Mouse (Mus musculus): ENCODE data around the gene Atp2a3. TPM values are rescaled to one million over a fixed set of nuclear protein-coding genes. Genes with fewer than 3 reads are reported as not detected.

Atp2a3 gene
- polyA plus RNA-seq, 1 experiment from 2014 or later: 16.7 TPM

DNA sequence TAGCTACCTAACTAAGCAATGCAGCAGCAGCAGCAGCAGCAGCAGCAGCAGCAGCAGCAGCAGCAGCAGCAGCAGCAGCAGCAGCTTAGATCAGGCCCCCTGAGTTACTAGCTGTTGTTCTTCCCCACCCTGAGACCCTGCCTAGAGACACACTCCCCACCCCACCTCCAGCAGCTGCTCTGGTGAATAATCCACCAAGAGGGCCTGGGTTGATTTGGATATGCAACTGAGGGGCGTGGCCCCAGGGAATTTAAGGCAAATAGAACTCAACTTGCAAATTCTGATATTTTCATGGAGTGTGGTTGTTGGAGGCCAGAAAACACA, 7.9 kb upstream of the Atp2a3 start:
- no peak for TF ChIP-seq CTCF (IDR thresholded peaks at IDR 0.05; ENCODE audit: low read depth)
- no peak overlapping the region for H3K4me2 ChIP-seq (replicated peaks; ENCODE audit: low read depth)
- no peaks in the 10 kb centered on the region for H3K9me3 ChIP-seq (ENCODE audit: control insufficient read depth)
- no peaks in the 10 kb centered on the region for H3K27me3 ChIP-seq (replicated peaks; ENCODE audit: control insufficient read depth, insufficient read depth, low read length)
- 60% methylated on average over 1 of the region's 1 CpGs for WGBS
- no peak overlapping the region; the same call in 1 of the 2 replicates for H3K27ac ChIP-seq (ENCODE audit: low read depth, low read length)
- 0 out of 2 replicates have a peak, but pooled peaks cover 3% of the 10 kb centered on the region for H3K4me1 ChIP-seq (replicated peaks; ENCODE audit: control insufficient read depth, insufficient read depth, low read length)
- H3K36me3 ChIP-seq (ENCODE audit: control insufficient read depth, insufficient read depth): no peaks in the 10 kb centered on the region
- H3K9ac ChIP-seq (ENCODE audit: low read depth, low read length): no peak overlapping the region
- no peak for ATAC-seq
- H3K4me3 ChIP-seq (ENCODE audit: low read depth, low read length): no peak overlapping the region

DNA sequence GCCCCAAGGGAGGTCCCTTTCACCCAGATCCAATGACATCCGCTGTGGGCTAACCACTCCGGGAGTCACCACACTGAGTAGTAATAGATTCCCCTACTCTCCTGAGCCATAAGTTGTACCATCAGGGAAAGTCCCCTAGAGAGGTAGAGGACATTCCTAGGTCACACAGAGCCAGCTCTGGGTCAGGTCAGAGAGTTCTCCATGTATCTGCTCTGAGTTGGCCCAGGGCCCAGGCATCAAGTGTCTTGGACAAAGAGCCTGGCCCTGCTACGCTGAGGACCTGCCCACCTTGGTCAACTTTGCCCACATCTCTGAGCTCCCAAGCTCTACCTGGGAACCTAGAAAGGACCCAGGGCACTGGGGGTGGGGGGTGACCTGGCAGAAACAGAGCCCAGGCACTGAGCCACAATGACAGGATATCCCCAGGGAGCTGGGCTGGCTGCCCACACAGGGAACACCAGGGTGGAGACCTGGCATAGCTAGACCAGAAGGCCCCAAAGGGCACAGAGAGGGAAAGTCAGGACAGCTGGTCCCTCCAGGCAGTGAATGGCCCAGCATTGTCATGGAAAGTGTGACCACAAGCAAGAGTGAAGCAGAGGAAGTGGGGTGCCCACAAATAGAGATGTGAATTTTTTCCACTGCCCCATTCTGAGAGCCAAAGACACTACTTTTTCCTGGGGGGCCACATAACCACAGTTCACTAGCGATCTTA, 7.4 kb upstream of the Atp2a3 start:
- H3K4me2 ChIP-seq (replicated peaks; ENCODE audit: low read depth): no peak overlapping the region
- 90% methylated on average over 4 of the region's 4 CpGs for WGBS
- TF ChIP-seq CTCF (IDR thresholded peaks at IDR 0.05; ENCODE audit: low read depth): no peak
- ATAC-seq: no peak
- H3K36me3 ChIP-seq (ENCODE audit: control insufficient read depth, insufficient read depth): no peaks in the 10 kb centered on the region
- H3K4me3 ChIP-seq (ENCODE audit: low read depth, low read length): no peak overlapping the region
- 0 out of 2 replicates have a peak, but pooled peaks cover 3% of the 10 kb centered on the region for H3K4me1 ChIP-seq (replicated peaks; ENCODE audit: control insufficient read depth, insufficient read depth, low read length)
- no peak overlapping the region for H3K27ac ChIP-seq (ENCODE audit: low read depth, low read length)
- H3K27me3 ChIP-seq (replicated peaks; ENCODE audit: control insufficient read depth, insufficient read depth, low read length): no peaks in the 10 kb centered on the region
- no peaks in the 10 kb centered on the region for H3K9me3 ChIP-seq (ENCODE audit: control insufficient read depth)
- no peak overlapping the region for H3K9ac ChIP-seq (ENCODE audit: low read depth, low read length)

DNA sequence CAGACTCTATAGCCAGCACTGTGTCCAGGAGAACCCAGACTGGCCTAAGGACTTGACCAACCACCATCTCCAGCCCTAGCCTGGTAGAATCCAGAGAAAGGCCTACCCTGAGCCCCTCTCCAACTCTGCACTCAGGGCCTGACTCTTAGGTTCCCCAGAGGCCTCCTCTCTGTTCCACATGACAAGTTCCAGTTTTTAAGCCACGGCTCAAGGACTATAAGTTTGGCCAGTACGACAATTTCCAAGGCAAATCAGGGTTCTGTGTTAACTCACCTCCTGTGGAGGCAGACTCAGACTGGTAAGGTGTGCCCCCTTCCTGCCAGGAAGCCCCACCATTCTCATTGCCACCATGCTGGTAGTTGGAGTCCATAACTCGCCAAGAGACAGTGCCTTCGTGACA, 6.8 kb upstream of the Atp2a3 start:
- Histone ChIP-seq H3K36me3 (ENCODE audit: control insufficient read depth, insufficient read depth) (no peaks in the 10 kb centered on the region), H3K4me3 (ENCODE audit: low read depth, low read length) (no peak overlapping the region), H3K9me3 (ENCODE audit: control insufficient read depth) (no peaks in the 10 kb centered on the region), H3K4me2 (replicated peaks; ENCODE audit: low read depth) (no peak overlapping the region), H3K4me1 (replicated peaks; ENCODE audit: control insufficient read depth, insufficient read depth, low read length) (0 out of 2 replicates have a peak, but pooled peaks cover 3% of the 10 kb centered on the region), H3K27me3 (replicated peaks; ENCODE audit: control insufficient read depth, insufficient read depth, low read length) (no peaks in the 10 kb centered on the region), H3K9ac (ENCODE audit: low read depth, low read length) (no peak overlapping the region), H3K27ac (ENCODE audit: low read depth, low read length) (no peak overlapping the region)
- WGBS: 89% methylated on average over 4 of the region's 4 CpGs
- ATAC-seq: no peak
- no peak for TF ChIP-seq CTCF (IDR thresholded peaks at IDR 0.05; ENCODE audit: low read depth)

DNA sequence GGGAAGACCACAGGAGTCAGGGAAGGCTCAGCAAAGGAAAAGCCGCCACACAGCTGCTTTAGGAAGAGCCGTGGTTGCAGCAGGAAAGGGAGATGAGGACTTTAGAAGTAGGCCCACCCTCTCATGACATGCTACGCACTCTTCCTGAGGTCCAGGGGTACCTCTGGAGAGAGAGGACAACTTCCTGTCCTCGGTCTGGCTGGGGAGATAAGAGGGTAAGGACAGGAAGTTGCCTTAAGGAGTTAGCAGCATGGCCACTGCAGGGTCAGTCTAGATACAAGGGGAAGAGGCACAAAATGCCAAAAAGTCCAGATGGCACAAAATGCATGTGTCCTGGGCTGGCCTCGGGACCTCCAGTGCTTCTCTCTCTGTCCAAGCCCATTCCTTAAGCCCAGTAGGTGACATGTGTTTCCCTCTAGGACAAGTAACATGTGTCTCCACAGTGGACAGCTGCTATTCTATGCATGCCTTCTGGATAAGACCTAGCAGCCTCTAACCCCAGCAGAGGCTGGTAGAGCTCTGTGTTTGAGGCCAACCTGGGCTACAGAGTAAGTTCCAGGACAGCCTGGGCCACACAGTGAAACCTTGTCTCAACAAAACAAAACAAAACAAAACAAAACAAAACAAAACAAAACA, 5.5 kb upstream of the Atp2a3 start:
- Histone ChIP-seq H3K27me3 (replicated peaks; ENCODE audit: control insufficient read depth, insufficient read depth, low read length) (no peaks in the 10 kb centered on the region), H3K9ac (ENCODE audit: low read depth, low read length) (no peak overlapping the region), H3K9me3 (ENCODE audit: control insufficient read depth) (no peaks in the 10 kb centered on the region), H3K4me3 (ENCODE audit: low read depth, low read length) (no peak overlapping the region), H3K4me2 (replicated peaks; ENCODE audit: low read depth) (no peak overlapping the region), H3K4me1 (replicated peaks; ENCODE audit: control insufficient read depth, insufficient read depth, low read length) (0 out of 2 replicates have a peak, but pooled peaks cover 3% of the 10 kb centered on the region), H3K27ac (ENCODE audit: low read depth, low read length) (no peak overlapping the region; the same call in 1 of the 2 replicates), H3K36me3 (ENCODE audit: control insufficient read depth, insufficient read depth) (no peaks in the 10 kb centered on the region)
- TF ChIP-seq CTCF (IDR thresholded peaks at IDR 0.05; ENCODE audit: low read depth): no peak
- WGBS: 67% methylated on average over 5 of the region's 5 CpGs
- no peak for ATAC-seq

DNA sequence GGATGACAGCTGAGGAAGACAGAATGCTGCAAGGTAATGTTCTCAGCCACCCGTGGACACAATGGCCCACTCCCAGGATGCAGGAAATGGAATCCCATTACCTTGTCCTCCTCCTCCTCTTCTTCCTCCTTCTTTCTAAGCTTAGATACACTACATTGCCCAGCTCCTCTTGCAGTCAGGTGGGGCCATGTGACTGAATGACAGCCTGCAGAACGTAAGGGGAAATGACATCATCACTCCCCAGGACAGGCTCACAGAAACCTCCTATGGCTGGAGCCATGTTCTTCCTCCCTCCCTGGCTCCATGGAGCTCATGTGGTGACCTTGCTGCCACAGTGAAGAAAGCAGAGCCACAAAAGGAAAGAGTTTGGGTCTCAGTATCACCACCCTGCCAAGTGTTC, 3.7 kb upstream of the Atp2a3 start:
- H3K36me3 ChIP-seq (ENCODE audit: control insufficient read depth, insufficient read depth): no peaks in the 10 kb centered on the region
- no peaks in the 10 kb centered on the region for H3K9me3 ChIP-seq (ENCODE audit: control insufficient read depth)
- no peak overlapping the region for H3K4me3 ChIP-seq (ENCODE audit: low read depth, low read length)
- 50% methylated on average over 2 of the region's 2 CpGs for WGBS
- H3K4me2 ChIP-seq (replicated peaks; ENCODE audit: low read depth): no peak overlapping the region
- no peak for TF ChIP-seq CTCF (IDR thresholded peaks at IDR 0.05; ENCODE audit: low read depth)
- no peak overlapping the region for H3K9ac ChIP-seq (ENCODE audit: low read depth, low read length)
- H3K4me1 ChIP-seq (replicated peaks; ENCODE audit: control insufficient read depth, insufficient read depth, low read length): peaks cover 11% of the 10 kb centered on the region
- H3K27ac ChIP-seq (ENCODE audit: low read depth, low read length): no peak overlapping the region
- ATAC-seq: no peak
- 0 out of 2 replicates have a peak, but pooled peaks cover 4% of the 10 kb centered on the region for H3K27me3 ChIP-seq (replicated peaks; ENCODE audit: control insufficient read depth, insufficient read depth, low read length)

DNA sequence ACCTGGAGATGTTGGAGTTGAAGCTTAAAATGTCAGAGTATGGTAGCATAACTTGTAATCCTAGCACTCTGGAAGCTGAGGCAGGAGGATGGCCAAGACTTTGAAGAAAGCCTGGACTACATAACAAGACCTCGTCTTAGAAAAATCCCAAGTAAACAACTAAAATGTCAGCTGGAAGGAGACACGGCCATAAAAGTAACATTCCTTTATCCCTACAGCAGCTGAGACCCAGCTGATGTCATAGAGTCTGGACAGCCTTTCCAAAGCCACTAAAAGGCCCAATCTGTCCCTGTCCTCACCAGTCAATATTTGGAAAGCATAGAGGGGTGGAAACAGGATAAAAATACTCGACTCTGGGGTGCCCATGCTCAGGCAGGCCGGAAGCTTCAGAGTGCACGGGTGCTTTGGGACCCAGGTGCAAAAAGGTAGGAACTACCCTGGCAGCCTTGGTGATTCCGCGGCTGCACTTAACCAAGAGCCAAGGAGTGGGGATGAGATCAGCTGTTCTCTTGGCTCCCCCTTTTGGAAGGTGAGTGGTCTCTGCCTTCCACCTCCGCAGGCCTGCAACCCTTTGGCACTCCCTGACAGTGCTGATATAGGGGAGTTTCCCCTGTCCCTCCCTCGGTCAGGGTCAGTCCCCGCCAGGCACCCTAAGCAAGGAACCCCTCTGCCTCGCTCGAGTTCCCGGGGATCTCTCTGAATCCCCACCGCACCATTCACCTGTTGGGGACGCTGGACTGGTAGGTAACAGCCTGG, 867 bp upstream of the Atp2a3 start:
- peak overlapping the region; percentile 40; the same call in 1 of the 2 replicates for H3K4me3 ChIP-seq (ENCODE audit: low read depth, low read length)
- H3K9ac ChIP-seq (ENCODE audit: low read depth, low read length): no peak overlapping the region
- no peaks in the 10 kb centered on the region for H3K36me3 ChIP-seq (ENCODE audit: control insufficient read depth, insufficient read depth)
- 36% methylated on average over 15 of the region's 15 CpGs for WGBS
- H3K27ac ChIP-seq (ENCODE audit: low read depth, low read length): no peak overlapping the region
- H3K4me1 ChIP-seq (replicated peaks; ENCODE audit: control insufficient read depth, insufficient read depth, low read length): peaks cover 8% of the 10 kb centered on the region
- no peaks in the 10 kb centered on the region for H3K9me3 ChIP-seq (ENCODE audit: control insufficient read depth)
- peak overlapping the region; percentile 66 for H3K4me2 ChIP-seq (replicated peaks; ENCODE audit: low read depth)
- peak; percentile 43 for TF ChIP-seq CTCF (IDR thresholded peaks at IDR 0.05; ENCODE audit: low read depth)
- 0 out of 2 replicates have a peak, but pooled peaks cover 4% of the 10 kb centered on the region for H3K27me3 ChIP-seq (replicated peaks; ENCODE audit: control insufficient read depth, insufficient read depth, low read length)
- ATAC-seq: no peak
